Mouse (Mus musculus) heart, embryonic 14.5 days (tissue): ENCODE measurements around the gene Echdc2. TPM values are rescaled to one million over a fixed set of nuclear protein-coding genes. Genes with fewer than 3 reads are reported as not detected.

ENCODE experiments used
- ATAC-seq: fragments of 200-750 bp; cut with Nextera tagmentation; 2 replicates; pipeline ENCODE4 v1.8.0; 2017; ENCODE audit warnings: low read depth, moderate TSS enrichment; ENCODE audit not compliant: insufficient number of reproducible peaks, insufficient read depth, low FRiP score
- H3K27ac ChIP-seq, 2 experiments: fragments of 200-500 bp in 1 of 2; fragments of 300-500 bp in 1 of 2; sonication (generic) in 1 of 2; replicated peaks in 1 of 2; 2 replicates each; pipeline ENCODE4 v1.5.1; 2012 to 2014; ENCODE audit warnings: low read depth in 2 of 2, low read length in 2 of 2, control low read depth in 1 of 2, mild to moderate bottlenecking in 1 of 2, mixed read lengths in 1 of 2; ENCODE audit not compliant: control insufficient read depth in 1 of 2, insufficient read depth in 1 of 2
- H3K27me3 ChIP-seq: fragments of 300-500 bp; sonication (generic); 2 replicates; pipeline ENCODE4 v1.6.1; 2014; ENCODE audit warnings: mild to moderate bottlenecking, low read length, control low read depth; ENCODE audit not compliant: control insufficient read depth, insufficient read depth
- H3K36me3 ChIP-seq: fragments of 300-500 bp; sonication (generic); 2 replicates; pipeline ENCODE4 v1.6.1; 2014; ENCODE audit warnings: mild to moderate bottlenecking, control low read depth, low read length, mixed read lengths; ENCODE audit not compliant: control insufficient read depth, insufficient read depth
- H3K4me1 ChIP-seq, 2 experiments: fragments of 200-500 bp in 1 of 2; fragments of 300-500 bp in 1 of 2; sonication (generic) in 1 of 2; 2 replicates each; pipeline ENCODE4 v1.6.1; 2012 to 2014; ENCODE audit warnings: low read length in 2 of 2, control low read depth in 1 of 2, mixed read lengths in 1 of 2; ENCODE audit not compliant: control insufficient read depth in 2 of 2, insufficient read depth in 2 of 2
- H3K4me2 ChIP-seq: fragments of 300-500 bp; sonication (generic); 2 replicates; pipeline ENCODE4 v1.6.1; 2014; ENCODE audit warnings: mild to moderate bottlenecking, low read length
- H3K4me3 ChIP-seq, 2 experiments: fragments of 200-500 bp in 1 of 2; fragments of 300-500 bp in 1 of 2; sonication (generic) in 1 of 2; 2 replicates each; pipeline ENCODE4 v1.5.1; 2012 to 2014; ENCODE audit warnings: low read length in 2 of 2, mild to moderate bottlenecking in 2 of 2, control low read depth in 1 of 2, low read depth in 1 of 2, moderate library complexity in 1 of 2; ENCODE audit not compliant: control insufficient read depth in 1 of 2, insufficient read depth in 1 of 2
- H3K9ac ChIP-seq: fragments of 300-500 bp; sonication (generic); 2 replicates; pipeline ENCODE4 v1.6.1; 2014; ENCODE audit warnings: mild to moderate bottlenecking, low read length
- H3K9me3 ChIP-seq: fragments of 300-500 bp; sonication (generic); 2 replicates; pipeline ENCODE4 v1.6.1; 2016; ENCODE audit warnings: low read length, control low read depth; ENCODE audit not compliant: control insufficient read depth
- WGBS: fragments of 180-500 bp; shearing (Covaris S2); extraction: QIAGEN DNeasy Blood & Tissue Kit; methylation state at CpG from one replicate; pipeline ENCODE4 v1.1.7; 2014; 5-methylcytosine and 5-hydroxymethylcytosine counted together
- polyA plus RNA-seq: library from polyadenylated mRNA; unstranded; fragments of >200 nt; fragmentation: Nextera tagmentation; extraction: Ambion mirVana; gene quantifications from 2 replicates; pipeline ENCODE4 v1.2.1, GENCODE M21; 2014

Gene Echdc2
- polyA plus RNA-seq, 1 experiment from 2014 or later = 23.6 TPM

DNA sequence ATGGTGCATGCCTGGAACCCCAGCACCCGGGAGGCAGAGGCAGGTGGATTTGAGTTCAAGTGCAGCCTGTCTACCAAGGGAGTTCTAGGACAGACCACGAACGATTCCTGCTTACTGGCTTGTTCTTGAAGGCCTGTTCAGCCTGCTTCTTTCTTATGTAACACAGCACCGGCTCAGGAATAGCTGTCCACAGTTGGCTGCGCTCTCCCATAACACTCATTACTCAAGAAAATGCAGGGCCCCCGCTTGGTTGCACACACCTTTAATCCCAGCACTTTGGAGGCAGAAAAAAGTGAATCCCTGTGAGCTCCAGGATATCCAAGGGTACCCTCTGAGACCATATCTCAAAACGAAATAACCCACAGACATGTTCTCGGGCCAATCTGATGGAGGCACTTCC is 3.3 kb upstream of the Echdc2 start:
- H3K4me1 ChIP-seq = peaks cover 0 to 2% of the 10 kb centered on the region in 2 experiments; a peak in 1 of 4 replicates
- no peaks in the 10 kb centered on the region for H3K9me3 ChIP-seq
- no peak overlapping the region for H3K4me3 ChIP-seq
- peaks cover 7% of the 10 kb centered on the region; the same call in 1 of the 2 replicates for H3K27me3 ChIP-seq
- ATAC-seq = no peak
- H3K9ac ChIP-seq = no peak overlapping the region
- no peak overlapping the region for H3K4me2 ChIP-seq
- WGBS = 94% methylated on average over 8 of the region's 8 CpGs
- no peak overlapping the region for H3K27ac ChIP-seq
- H3K36me3 ChIP-seq = no peaks in the 10 kb centered on the region

DNA sequence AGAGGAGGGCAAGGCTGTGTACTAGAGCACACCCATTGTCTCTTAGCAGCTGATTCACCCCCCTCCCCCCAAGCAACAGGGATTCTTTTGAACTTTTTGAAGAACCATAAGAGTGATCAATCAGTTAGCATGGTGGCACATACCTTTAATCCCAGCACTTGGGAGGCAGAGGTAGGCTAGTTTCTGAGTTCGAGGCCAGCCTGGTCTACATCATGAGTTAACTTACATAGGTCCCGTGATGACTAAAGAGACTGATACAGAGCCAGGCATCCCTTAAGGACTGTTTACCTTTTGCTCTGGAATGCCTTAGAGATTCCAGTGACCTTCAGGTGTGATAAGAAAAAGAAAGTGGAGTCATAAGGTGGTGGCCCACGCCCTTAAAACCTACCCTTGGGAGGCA is 1.9 kb upstream of the Echdc2 start:
- 74% methylated on average over 3 of the region's 3 CpGs for WGBS
- ATAC-seq = no peak

DNA sequence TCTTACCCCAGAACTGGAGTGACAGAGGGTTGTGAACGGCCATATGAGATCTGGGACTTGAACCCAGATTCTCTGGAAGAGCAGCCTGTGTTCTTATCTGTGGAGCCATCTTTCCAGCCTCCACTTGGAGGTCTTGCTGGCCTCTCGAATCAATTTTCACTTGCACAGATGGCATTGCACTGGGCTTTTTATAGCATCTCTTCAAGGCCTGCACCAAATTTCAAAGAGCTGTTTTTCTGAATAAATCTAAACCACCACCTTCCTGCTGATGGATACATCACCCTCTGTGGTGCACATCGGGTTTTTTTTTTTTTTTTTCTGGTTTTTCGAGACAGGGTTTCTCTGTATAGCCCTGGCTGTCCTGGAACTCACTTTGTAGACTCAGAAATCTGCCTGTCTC is 1.6 kb downstream of the Echdc2 start:
- peaks cover 7% of the 10 kb centered on the region; the same call in 1 of the 2 replicates for H3K27me3 ChIP-seq

More for the DNA sequence above, 1.9 kb upstream of the Echdc2 start:
- Histone ChIP-seq H3K4me2 (no peak overlapping the region), H3K9ac (no peak overlapping the region), H3K9me3 (no peaks in the 10 kb centered on the region), H3K4me1 (peaks cover 0 to 2% of the 10 kb centered on the region in 2 experiments; a peak in 1 of 4 replicates), H3K27ac (no peak overlapping the region), H3K36me3 (no peaks in the 10 kb centered on the region), H3K4me3 (no peak overlapping the region), H3K27me3 (peaks cover 7% of the 10 kb centered on the region; the same call in 1 of the 2 replicates)

DNA sequence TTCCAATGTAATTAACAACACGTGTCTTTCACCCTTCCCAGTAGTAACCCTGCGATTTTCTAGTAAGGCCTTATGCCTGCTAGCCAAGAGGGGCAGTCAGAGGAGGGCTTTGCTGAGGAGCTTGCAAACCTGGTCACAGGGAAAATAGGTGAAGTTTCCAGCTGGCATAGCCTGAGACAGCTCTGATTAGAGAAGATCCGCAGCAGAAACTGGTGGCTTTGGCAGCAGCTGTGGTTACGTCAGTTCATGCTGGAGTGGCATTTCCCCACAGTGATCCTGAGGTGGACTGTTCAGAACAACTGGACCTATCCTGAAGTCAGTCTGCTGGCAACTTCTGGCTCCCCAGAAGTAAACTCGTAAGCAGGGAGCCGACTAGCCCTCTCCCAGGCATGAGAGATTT is 2.8 kb downstream of the Echdc2 start:
- peaks cover 0 to 2% of the 10 kb centered on the region in 2 experiments; a peak in 1 of 4 replicates for H3K4me1 ChIP-seq
- no peak overlapping the region for H3K27ac ChIP-seq
- H3K36me3 ChIP-seq = no peaks in the 10 kb centered on the region
- H3K9ac ChIP-seq = no peak overlapping the region
- 0 out of 2 replicates have a peak, but pooled peaks cover 2% of the 10 kb centered on the region for H3K9me3 ChIP-seq
- H3K4me3 ChIP-seq = no peak overlapping the region
- 81% methylated on average over 6 of the region's 6 CpGs for WGBS
- no peak overlapping the region for H3K4me2 ChIP-seq
- no peak for ATAC-seq
- H3K27me3 ChIP-seq = peaks cover 7% of the 10 kb centered on the region; the same call in 1 of the 2 replicates

More for the DNA sequence above, 1.6 kb downstream of the Echdc2 start:
- H3K4me1 ChIP-seq = peaks cover 0 to 2% of the 10 kb centered on the region in 2 experiments; a peak in 1 of 4 replicates
- H3K9me3 ChIP-seq = 0 out of 2 replicates have a peak, but pooled peaks cover 2% of the 10 kb centered on the region
- no peak for ATAC-seq
- no peaks in the 10 kb centered on the region for H3K36me3 ChIP-seq
- H3K4me3 ChIP-seq = no peak overlapping the region
- H3K27ac ChIP-seq = no peak overlapping the region
- no peak overlapping the region for H3K9ac ChIP-seq
- 64% methylated on average over 4 of the region's 4 CpGs for WGBS
- no peak overlapping the region for H3K4me2 ChIP-seq

DNA sequence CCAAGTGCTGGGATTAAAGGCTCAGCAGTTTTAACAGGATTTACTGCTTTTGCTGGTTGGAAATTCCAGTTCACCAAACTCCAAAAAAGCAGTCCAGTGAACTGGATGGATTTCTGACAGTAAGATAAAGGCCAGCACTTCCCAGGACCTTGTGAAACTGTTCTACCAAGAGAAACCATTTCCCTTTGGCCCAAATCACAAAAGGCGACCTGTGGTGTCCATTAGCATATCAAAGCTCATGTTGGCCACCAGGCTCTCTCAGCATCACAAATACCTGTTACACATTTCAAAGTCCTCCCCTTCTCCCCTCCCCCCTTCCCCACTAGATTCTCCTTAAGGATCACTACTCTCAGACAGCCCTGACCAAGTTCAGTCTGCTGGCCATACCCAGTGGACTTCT is 17.0 kb downstream of the Echdc2 start:
- 54% methylated on average over 1 of the region's 1 CpGs for WGBS
- 0 out of 2 replicates have a peak, but pooled peaks cover 1% of the 10 kb centered on the region for H3K36me3 ChIP-seq
- H3K27me3 ChIP-seq = no peaks in the 10 kb centered on the region
- H3K4me1 ChIP-seq = no peaks in the 10 kb centered on the region
- no peak overlapping the region for H3K27ac ChIP-seq
- no peak overlapping the region for H3K4me3 ChIP-seq
- no peaks in the 10 kb centered on the region for H3K9me3 ChIP-seq
- H3K4me2 ChIP-seq = no peak overlapping the region
- no peak for ATAC-seq
- no peak overlapping the region for H3K9ac ChIP-seq

DNA sequence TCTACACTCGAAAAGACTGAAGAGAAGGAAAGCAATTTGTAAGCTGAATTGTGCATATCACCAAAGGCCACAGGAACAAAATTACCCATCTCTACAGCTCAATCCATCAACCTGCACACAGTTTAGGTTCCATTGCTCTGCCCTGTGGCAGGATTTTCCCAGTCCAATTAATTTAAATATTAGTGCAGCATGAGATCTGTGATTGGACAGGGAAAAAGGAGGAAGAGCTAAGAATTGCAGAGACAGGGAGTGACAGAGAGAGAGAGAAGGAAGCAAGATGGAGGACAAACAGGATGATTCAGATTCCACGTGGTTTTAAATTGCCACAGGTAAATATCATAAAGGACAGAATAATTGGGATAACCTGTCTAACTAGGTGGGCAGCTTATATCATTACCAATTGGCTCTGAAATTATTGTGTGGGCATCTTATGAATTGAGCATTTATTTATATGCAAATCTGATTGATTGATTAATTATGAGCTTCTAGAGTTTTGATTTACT is 27.6 kb downstream of the Echdc2 start:
- no peak overlapping the region for H3K4me3 ChIP-seq
- H3K27ac ChIP-seq = no peak overlapping the region
- WGBS = 73% methylated on average over 2 of the region's 2 CpGs
- no peak overlapping the region for H3K9ac ChIP-seq
- no peaks in the 10 kb centered on the region for H3K9me3 ChIP-seq
- H3K4me2 ChIP-seq = no peak overlapping the region
- H3K36me3 ChIP-seq = no peaks in the 10 kb centered on the region
- no peaks in the 10 kb centered on the region for H3K27me3 ChIP-seq
- ATAC-seq = no peak
- peaks cover 0 to 2% of the 10 kb centered on the region in 2 experiments; a peak in 1 of 4 replicates for H3K4me1 ChIP-seq

DNA sequence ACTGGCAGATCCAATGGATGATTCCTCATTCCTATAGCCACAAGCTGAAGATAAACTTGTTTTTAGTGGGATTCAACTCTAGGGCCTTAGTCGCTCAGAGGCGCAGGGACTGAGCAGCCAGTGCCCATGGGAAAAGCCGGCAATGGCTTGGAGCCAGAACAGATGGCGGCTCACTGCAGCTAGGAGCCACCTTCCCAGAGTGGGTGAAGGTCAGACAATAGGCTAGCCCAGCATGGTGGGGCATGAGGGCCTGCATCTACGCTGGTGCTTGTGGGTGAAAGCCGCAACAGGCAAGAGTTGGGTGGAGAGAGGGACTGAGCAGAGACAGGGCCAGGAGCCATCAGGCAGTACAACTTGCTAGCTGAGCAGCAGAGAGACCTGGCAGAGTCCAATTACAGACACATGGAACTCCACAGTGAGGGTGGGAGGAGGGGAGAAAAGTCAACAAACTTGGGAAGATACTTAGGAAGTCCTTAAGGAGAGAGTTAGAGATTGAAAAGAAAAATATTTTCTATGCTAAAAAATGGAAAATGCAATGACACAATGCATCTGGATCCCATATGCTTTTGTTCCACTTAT is 31.1 kb downstream of the Echdc2 start:
- no peak overlapping the region for H3K9ac ChIP-seq
- no peaks in the 10 kb centered on the region for H3K27me3 ChIP-seq
- H3K9me3 ChIP-seq = no peaks in the 10 kb centered on the region
- H3K4me1 ChIP-seq = peaks cover 0 to 2% of the 10 kb centered on the region in 2 experiments; a peak in 1 of 4 replicates
- H3K4me2 ChIP-seq = no peak overlapping the region
- no peak overlapping the region for H3K4me3 ChIP-seq
- 55% methylated on average over 6 of the region's 6 CpGs for WGBS
- no peak for ATAC-seq
- no peaks in the 10 kb centered on the region for H3K36me3 ChIP-seq
- no peak overlapping the region for H3K27ac ChIP-seq
